Mouse (Mus musculus) embryonic facial prominence, embryonic 10.5 days (tissue): ENCODE data around the gene Ehf. TPM values are rescaled to one million over a fixed set of nuclear protein-coding genes. Genes with fewer than 3 reads are reported as not detected.

Experiments
- DNase-seq: peaks from one replicate; pipeline ENCODE4 v3.0.0-alpha.2; 2017; ENCODE audit warnings: low spot score
- H3K27ac ChIP-seq: fragments of 300-500 bp; sonication (generic); replicated peaks from 2 replicates; pipeline ENCODE4 v1.5.1; 2016; ENCODE audit warnings: mild to moderate bottlenecking
- H3K27me3 ChIP-seq: fragments of 300-500 bp; sonication (generic); replicated peaks from 2 replicates; pipeline ENCODE4 v1.6.1; 2016; ENCODE audit warnings: low read depth, mild to moderate bottlenecking; ENCODE audit not compliant: poor library complexity, severe bottlenecking
- H3K36me3 ChIP-seq: fragments of 300-500 bp; sonication (generic); replicated peaks from 2 replicates; pipeline ENCODE4 v1.6.1; 2016; ENCODE audit warnings: mild to moderate bottlenecking, moderate library complexity
- H3K4me1 ChIP-seq: fragments of 300-500 bp; sonication (generic); 2 replicates; pipeline ENCODE4 v1.6.1; 2016
- H3K4me3 ChIP-seq: fragments of 300-500 bp; sonication (generic); 2 replicates; pipeline ENCODE4 v1.5.1; 2016; ENCODE audit warnings: mild to moderate bottlenecking, moderate library complexity
- H3K9me3 ChIP-seq: fragments of 300-500 bp; sonication (generic); 2 replicates; pipeline ENCODE4 v1.6.1; 2016; ENCODE audit warnings: mild to moderate bottlenecking
- WGBS: fragments of 180-500 bp; shearing (Covaris S2); methylation state at CpG from one replicate; pipeline ENCODE4 v1.1.7; 2016; 5-methylcytosine and 5-hydroxymethylcytosine counted together
- polyA plus RNA-seq: library from polyadenylated mRNA; unstranded; fragments of >200 nt; fragmentation: Nextera tagmentation; extraction: Ambion mirVana; gene quantifications from 2 replicates; pipeline ENCODE4 v1.2.1, GENCODE M21; 2016

Ehf gene
- polyA plus RNA-seq, 1 experiment from 2014 or later = not detected

- no peak overlapping the region for H3K27ac ChIP-seq
- no peaks in the 10 kb centered on the region for H3K27me3 ChIP-seq
- H3K4me3 ChIP-seq = no peak overlapping the region
- no peaks in the 10 kb centered on the region for H3K9me3 ChIP-seq
- DNase-seq = no peak
- WGBS = 51% methylated on average over 2 of the region's 2 CpGs
- H3K4me1 ChIP-seq = peaks cover 6% of the 10 kb centered on the region
- H3K36me3 ChIP-seq = no peaks in the 10 kb centered on the region
These were observed 12.3 kb downstream of the Ehf start for GRCm38 (mm10) chr2:103290705-103291269.

- Histone ChIP-seq H3K4me3 (no peak overlapping the region), H3K4me1 (peaks cover 6% of the 10 kb centered on the region), H3K36me3 (no peaks in the 10 kb centered on the region), H3K27ac (no peak overlapping the region), H3K9me3 (no peaks in the 10 kb centered on the region), H3K27me3 (no peaks in the 10 kb centered on the region)
- WGBS = 91% methylated on average over 3 of the region's 3 CpGs
- no peak for DNase-seq
These were observed 12.9 kb downstream of the Ehf start for GRCm38 (mm10) chr2:103290167-103290566.

GRCm38 (mm10) chr2:103289407-103289950 is 13.6 kb downstream of the Ehf start:
- no peaks in the 10 kb centered on the region for H3K36me3 ChIP-seq
- WGBS = 78% methylated on average over 7 of the region's 7 CpGs
- H3K4me1 ChIP-seq = peaks cover 3% of the 10 kb centered on the region
- H3K4me3 ChIP-seq = no peak overlapping the region
- H3K27ac ChIP-seq = no peak overlapping the region
- no peaks in the 10 kb centered on the region for H3K27me3 ChIP-seq
- H3K9me3 ChIP-seq = no peaks in the 10 kb centered on the region
- no peak for DNase-seq

GRCm38 (mm10) chr2:103287716-103288115 is 15.4 kb downstream of the Ehf start:
- H3K27ac ChIP-seq = no peak overlapping the region
- no peak for DNase-seq
- H3K4me3 ChIP-seq = no peak overlapping the region
- H3K9me3 ChIP-seq = no peaks in the 10 kb centered on the region
- no peaks in the 10 kb centered on the region for H3K36me3 ChIP-seq
- 78% methylated on average over 5 of the region's 5 CpGs for WGBS
- no peaks in the 10 kb centered on the region for H3K27me3 ChIP-seq
- no peaks in the 10 kb centered on the region for H3K4me1 ChIP-seq

- 23% methylated on average over 2 of the region's 2 CpGs for WGBS
These were observed 17.5 kb downstream of the Ehf start for GRCm38 (mm10) chr2:103285561-103285960.

GRCm38 (mm10) chr2:103283730-103284129 is 19.3 kb downstream of the Ehf start:
- no peaks in the 10 kb centered on the region for H3K9me3 ChIP-seq
- no peaks in the 10 kb centered on the region for H3K4me1 ChIP-seq
- no peak for DNase-seq
- H3K36me3 ChIP-seq = no peaks in the 10 kb centered on the region
- H3K27me3 ChIP-seq = no peaks in the 10 kb centered on the region
- H3K27ac ChIP-seq = no peak overlapping the region
- no peak overlapping the region for H3K4me3 ChIP-seq
- 84% methylated on average over 8 of the region's 8 CpGs for WGBS

More at GRCm38 (mm10) chr2:103285561-103285960, 17.5 kb downstream of the Ehf start:
- no peaks in the 10 kb centered on the region for H3K9me3 ChIP-seq
- H3K27me3 ChIP-seq = no peaks in the 10 kb centered on the region
- DNase-seq = no peak
- no peaks in the 10 kb centered on the region for H3K36me3 ChIP-seq
- H3K4me1 ChIP-seq = no peaks in the 10 kb centered on the region
- H3K27ac ChIP-seq = no peak overlapping the region
- H3K4me3 ChIP-seq = no peak overlapping the region

GRCm38 (mm10) chr2:103282184-103282750 is 20.8 kb downstream of the Ehf start:
- DNase-seq = no peak
- Histone ChIP-seq H3K27ac (no peak overlapping the region), H3K4me3 (no peak overlapping the region), H3K9me3 (no peaks in the 10 kb centered on the region), H3K27me3 (no peaks in the 10 kb centered on the region), H3K4me1 (no peaks in the 10 kb centered on the region), H3K36me3 (no peaks in the 10 kb centered on the region)
- WGBS = 57% methylated on average over 8 of the region's 8 CpGs

GRCm38 (mm10) chr2:103279927-103280326 is 23.2 kb downstream of the Ehf start:
- DNase-seq = no peak
- no peaks in the 10 kb centered on the region for H3K36me3 ChIP-seq
- 96% methylated on average over 1 of the region's 1 CpGs for WGBS
- H3K4me1 ChIP-seq = no peaks in the 10 kb centered on the region
- H3K27me3 ChIP-seq = no peaks in the 10 kb centered on the region
- no peaks in the 10 kb centered on the region for H3K9me3 ChIP-seq
- no peak overlapping the region for H3K27ac ChIP-seq
- no peak overlapping the region for H3K4me3 ChIP-seq

- no peaks in the 10 kb centered on the region for H3K27me3 ChIP-seq
- no peak for DNase-seq
- WGBS = 61% methylated on average over 1 of the region's 1 CpGs
- H3K4me1 ChIP-seq = no peaks in the 10 kb centered on the region
- no peak overlapping the region for H3K4me3 ChIP-seq
- H3K27ac ChIP-seq = no peak overlapping the region
- H3K9me3 ChIP-seq = no peaks in the 10 kb centered on the region
- H3K36me3 ChIP-seq = no peaks in the 10 kb centered on the region
These were observed 24.6 kb downstream of the Ehf start for GRCm38 (mm10) chr2:103278476-103278875.

GRCm38 (mm10) chr2:103277794-103278193 is 25.3 kb downstream of the Ehf start:
- DNase-seq = no peak
- no peaks in the 10 kb centered on the region for H3K4me1 ChIP-seq
- no peak overlapping the region for H3K27ac ChIP-seq
- H3K9me3 ChIP-seq = no peaks in the 10 kb centered on the region
- H3K4me3 ChIP-seq = no peak overlapping the region
- H3K36me3 ChIP-seq = no peaks in the 10 kb centered on the region
- no peaks in the 10 kb centered on the region for H3K27me3 ChIP-seq
- WGBS = 67% methylated on average over 1 of the region's 1 CpGs

- Histone ChIP-seq H3K9me3 (no peaks in the 10 kb centered on the region), H3K4me1 (no peaks in the 10 kb centered on the region), H3K27me3 (no peaks in the 10 kb centered on the region), H3K36me3 (no peaks in the 10 kb centered on the region), H3K4me3 (no peak overlapping the region), H3K27ac (no peak overlapping the region)
- no peak for DNase-seq
- WGBS = 87% methylated on average over 6 of the region's 6 CpGs
These were observed 27.6 kb downstream of the Ehf start for GRCm38 (mm10) chr2:103275316-103275960.

GRCm38 (mm10) chr2:103274803-103275202 is 28.3 kb downstream of the Ehf start:
- no peak overlapping the region for H3K27ac ChIP-seq
- H3K9me3 ChIP-seq = no peaks in the 10 kb centered on the region
- no peaks in the 10 kb centered on the region for H3K27me3 ChIP-seq
- whole genome bisulfite sequencing = 92% methylated on average over 2 of the region's 2 CpGs
- no peak for DNase-seq
- no peak overlapping the region for H3K4me3 ChIP-seq
- H3K4me1 ChIP-seq = no peaks in the 10 kb centered on the region
- no peaks in the 10 kb centered on the region for H3K36me3 ChIP-seq

GRCm38 (mm10) chr2:103274270-103274669 is 28.8 kb downstream of the Ehf start:
- no peaks in the 10 kb centered on the region for H3K9me3 ChIP-seq
- no peaks in the 10 kb centered on the region for H3K27me3 ChIP-seq
- WGBS = 78% methylated on average over 1 of the region's 1 CpGs
- H3K4me3 ChIP-seq = no peak overlapping the region
- no peak for DNase-seq
- H3K36me3 ChIP-seq = no peaks in the 10 kb centered on the region
- H3K27ac ChIP-seq = no peak overlapping the region
- H3K4me1 ChIP-seq = no peaks in the 10 kb centered on the region
